Mouse (Mus musculus) erythroid progenitor cell, adult 5-6 weeks (primary cell): ENCODE measurements around the gene Adtrp. TPM values are rescaled to one million over a fixed set of nuclear protein-coding genes. Genes with fewer than 3 reads are reported as not detected.

Experiments
- ATAC-seq: replicated peaks from 2 replicates; pipeline ENCODE4 v1.8.0; 2016; ENCODE audit warnings: moderate number of reproducible peaks, mild to moderate bottlenecking, moderate TSS enrichment, inconsistent platforms; ENCODE audit not compliant: poor library complexity, low FRiP score, severe bottlenecking
- total RNA-seq, 2 experiments: library from RNA; stranded (forward) in 1 of 2; stranded (reverse) in 1 of 2; fragments of 150-400 nt in 1 of 2; fragments of 186-747, 209-891 nt in 1 of 2; gene quantifications; 2 replicates each; pipeline versions ENCODE4 v1.2.3 to v1.2.4; 2015 to 2017; ENCODE audit warnings: low replicate concordance in 2 of 2

The Adtrp gene
- total RNA-seq, 2 experiments from 2014 or later: not detected

DNA sequence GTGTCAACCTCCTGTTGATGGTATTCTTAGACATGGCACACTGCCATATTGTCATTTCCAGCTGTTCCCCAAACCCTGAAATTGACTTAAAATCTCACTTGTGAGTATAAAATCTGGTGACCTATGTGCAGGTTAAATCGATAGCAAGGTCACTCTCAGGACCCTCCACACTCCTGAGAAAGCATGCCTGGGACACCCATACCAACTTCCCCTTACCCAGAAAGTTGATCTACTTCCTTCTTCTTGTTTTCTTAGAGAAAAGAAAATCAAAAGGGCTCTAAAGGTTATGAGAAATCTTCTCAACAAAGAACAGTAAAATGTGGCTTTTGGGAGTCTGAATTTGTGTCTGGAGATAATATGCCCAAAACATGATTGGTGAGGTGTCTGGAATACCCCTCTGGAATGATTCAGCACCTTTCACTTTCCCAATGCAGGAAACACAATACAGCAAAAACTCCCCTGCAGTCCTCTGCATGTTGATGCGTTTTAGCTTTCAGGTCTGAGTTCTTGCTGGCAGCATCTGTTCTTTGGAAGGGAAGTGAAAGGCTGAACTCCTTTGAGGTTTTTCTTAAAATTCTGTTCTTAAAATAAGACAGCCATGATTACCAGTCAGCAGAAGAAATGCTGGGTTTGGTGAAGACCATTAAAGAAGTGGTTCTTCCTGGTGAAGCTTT lies 59.5 kb downstream of the Adtrp start:
- ATAC-seq: no peak

DNA sequence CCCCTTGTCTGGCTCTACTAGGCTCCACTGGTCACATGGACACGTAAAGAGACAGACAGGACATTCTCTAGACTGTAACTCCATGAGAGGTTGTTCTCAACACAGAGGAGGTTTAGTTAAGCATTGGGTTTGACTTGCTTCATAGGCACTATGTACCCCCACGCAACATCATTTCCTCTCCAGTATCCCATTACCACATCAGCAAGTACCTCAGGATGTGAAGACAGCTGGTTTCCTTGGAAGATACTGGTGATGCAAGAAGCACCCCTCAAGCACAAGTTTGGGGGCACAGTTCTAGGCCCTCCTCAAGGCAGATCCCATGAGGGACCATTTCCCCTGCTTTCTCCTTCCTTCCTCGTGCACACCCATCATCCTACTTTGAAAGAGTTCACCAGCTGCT lies 60.8 kb downstream of the Adtrp start:
- no peak for ATAC-seq

DNA sequence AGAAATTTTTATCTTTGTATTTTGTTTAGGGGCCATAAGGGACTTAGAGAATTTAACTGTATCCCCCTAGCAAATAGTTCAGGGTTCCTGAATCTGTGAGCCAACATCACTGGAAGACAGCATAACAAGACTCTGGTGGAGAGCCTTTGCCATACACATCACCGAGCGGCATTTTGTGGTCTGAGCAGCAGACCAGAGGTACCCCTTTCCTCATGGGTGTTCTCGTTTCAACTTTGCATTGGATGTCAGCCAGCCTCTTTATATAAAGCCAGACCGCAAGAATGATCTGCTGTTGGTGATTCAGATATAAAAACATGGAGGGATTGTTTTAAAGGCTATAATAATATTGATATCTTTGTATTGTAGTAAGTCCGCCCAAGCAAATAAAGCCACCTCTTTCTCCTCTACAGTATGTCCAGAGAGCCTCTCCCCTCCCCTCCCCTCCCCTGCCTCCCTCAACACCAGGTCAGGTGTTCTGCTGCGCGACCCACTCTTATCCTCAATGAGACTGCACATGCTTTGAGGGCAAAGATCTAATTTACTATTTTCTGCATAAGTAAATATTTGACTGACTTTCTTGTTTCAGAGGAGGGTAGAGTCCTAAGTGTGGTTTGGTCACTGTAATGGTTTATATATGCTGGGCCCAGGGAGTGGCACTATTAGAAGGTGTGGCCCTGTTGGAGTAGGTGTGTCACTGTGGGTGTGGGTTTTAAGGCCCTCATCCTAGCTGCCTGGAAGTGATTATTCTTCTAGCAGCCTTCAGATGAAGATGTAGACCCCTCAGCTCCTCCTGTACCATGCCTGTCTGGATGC lies 62.4 kb downstream of the Adtrp start:
- ATAC-seq: no peak

DNA sequence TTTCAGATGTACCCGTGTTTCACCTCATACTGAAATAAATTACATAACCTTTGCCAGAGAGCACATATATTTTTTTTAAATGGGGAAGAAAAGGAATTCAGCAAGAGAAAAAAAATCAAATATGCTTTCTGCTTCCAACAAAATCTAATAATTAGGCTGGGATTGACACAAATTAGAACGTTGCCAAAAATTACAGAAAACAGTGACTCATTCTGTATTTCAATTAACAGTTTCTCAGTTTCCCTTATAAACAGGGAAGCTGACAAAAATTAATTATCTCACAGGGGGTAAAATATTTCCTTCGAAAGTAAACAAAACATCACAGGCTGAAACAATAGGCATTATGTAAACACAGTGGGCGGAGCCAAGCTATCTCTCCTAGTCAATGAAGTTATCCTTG lies 67.2 kb downstream of the Adtrp start:
- no peak for ATAC-seq

DNA sequence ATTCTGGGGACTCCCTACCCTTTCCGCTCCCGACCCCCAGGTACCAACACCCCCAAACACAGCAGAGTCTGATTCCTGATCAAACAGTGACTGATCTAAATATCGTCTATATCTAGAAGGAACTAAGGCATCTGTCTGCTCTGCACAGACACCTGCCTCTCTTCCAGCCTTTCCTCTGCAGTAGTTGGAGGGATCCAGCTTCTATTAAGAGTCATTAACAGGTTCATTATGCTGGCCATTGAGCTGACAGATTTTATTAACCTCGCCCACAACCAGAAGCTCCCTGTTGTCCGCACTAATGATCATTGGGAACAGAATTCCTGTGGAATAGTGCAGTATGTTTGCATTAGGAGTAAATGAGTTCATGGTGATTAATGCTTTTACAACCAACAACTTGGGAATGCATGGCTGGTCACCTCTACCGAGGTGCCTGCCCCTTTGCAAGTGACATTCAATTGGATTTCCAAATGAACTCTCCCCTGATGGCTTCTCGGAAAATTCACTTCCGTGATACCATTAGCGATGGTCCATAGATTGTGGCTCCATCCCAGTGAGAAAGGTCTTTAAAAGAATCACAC lies 67.8 kb downstream of the Adtrp start:
- no peak for ATAC-seq

DNA sequence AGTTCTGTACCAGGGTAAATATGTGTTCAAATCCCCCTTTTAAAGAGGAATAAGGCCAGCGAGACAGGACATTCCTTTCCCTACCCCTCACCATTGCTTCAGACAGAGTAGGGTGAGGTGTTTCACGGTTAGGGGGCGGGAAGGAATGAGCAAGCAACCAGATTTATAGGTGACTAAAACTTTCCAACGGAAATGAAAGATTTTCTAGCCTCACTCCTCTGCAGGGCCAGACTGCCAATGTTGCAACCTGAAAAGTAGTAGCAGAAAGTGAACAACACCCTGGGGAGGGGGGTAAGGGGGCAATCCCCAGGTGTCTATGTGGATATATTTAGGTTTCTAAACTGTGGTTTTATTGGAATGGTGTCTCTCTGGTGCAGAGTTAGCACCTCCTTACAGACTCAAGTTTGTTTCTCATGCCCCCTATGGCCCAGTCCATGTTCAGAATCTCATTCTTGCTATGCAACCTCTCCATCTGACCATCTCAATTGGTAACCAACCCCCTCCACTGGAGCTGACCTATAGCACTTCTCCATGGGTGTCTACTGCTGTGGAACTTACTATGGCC lies 73.6 kb downstream of the Adtrp start:
- ATAC-seq: no peak

DNA sequence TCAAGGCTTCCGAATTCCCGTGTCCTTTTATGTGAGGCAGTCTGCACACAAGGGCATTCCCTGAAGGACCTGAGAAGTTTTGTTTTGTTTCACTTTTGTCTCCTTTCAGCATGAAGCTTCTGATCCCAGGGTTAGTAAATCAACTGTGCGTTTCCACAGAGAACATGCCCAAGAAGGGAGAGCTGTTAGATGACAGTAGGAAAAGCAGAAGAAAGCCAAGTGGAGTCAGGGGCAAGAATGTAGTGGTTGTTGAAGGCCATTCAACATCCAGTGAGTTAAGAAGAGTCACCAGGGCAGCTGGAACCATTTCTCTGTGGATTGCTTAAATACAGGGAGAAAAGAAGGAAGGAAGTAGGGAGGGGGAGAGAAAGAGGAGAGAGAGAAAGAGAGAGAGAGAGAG lies 76.4 kb downstream of the Adtrp start:
- ATAC-seq: no peak

DNA sequence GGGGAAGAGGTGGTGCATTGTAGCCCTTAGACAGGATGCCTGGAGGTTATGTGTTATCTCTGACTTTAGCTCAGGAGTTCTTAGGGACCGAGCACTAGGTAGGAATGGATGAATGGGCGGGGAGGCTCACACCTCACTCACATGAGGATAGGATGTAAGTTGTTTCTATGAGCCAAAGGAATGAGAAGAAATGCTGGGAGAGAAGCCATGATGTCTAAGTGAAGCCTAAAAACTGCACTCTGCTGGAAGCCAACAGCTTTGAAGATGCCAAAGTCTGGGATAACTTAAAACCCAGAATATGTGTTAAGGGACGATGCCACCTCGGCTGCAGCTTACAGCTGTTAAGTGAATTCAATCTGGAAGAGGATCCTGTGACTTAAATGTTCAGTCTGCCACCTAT lies 79.5 kb downstream of the Adtrp start:
- ATAC-seq: no peak

DNA sequence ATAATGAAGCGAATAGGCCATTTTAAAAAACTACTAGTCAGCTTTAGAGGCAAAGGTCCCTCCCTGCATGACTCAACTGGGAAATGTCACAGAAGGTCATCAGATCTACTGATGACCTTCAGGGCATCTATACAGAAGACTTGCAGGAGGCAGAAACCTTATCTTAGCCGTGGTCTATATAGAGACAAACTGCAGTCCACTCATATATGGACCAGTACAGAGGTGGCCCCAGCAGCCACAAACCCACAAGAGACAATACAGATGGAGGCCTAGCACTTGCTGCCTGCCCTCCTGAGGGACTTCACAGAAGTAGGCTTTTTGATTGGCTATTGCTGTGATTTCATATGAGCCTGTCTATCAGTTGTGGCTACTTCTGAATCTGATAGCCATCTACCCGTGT lies 85.5 kb downstream of the Adtrp start:
- ATAC-seq: no peak

DNA sequence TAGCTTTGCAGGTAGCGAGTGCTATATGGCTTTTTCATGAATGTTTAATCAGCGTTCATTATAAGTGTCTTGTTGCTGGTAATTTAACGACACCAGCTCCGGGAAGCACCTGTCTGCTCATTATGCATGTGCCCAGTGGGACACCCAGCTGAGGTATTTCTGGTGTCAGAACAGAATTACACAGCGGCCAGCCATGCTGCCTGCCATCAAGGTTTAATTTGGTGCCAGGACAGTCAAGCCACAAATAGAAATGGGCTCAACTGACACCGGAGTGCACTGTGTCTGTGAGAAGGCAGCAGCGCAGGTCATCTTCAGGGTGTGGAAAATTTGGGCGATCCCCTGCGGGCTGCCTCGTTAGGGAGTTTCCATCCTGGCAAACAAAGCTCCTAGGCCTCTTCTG lies 87.0 kb downstream of the Adtrp start:
- no peak for ATAC-seq

DNA sequence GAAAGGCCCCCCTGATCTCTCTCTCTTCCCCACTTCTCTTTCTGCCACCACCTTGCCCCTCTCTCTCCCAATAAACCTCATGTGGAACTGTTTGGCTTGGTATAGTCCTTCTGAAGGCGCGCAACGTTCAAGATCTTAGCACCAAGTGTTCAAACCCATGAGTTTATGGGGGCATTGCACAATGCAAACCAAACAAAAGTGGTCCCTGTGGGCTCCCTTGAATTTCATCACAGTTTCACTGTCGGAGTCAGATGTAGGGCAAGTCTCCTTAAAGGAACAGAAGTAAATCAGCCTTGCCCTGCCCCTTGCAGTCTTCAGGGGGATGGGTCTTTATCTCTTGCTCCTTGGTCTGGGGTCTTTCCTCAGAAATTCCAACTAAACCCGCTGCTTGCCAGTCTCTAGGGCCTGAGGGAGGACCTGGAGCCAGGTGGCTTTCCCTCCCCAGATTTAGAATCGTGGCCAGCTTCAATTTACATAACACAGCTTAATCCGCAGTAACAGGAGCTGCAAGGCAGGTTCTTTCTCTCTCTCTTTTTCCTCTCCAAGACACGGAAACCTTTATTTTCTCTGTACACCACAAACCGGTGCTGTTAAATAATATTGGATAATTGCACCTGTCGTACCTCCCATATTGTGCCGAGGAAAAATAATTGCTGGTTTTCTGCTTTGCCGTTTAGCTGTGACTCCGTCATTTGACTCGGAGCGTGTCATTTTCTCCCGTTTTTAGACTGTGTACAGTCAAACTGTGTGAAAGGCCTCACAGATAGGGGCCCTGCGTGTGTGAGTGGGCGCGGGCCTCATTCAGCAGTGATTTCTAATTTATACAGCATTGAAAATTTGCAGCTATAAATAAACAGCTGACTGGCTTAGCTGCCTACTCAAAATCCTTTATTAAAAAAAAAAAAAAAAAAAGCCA lies 88.7 kb downstream of the Adtrp start:
- no peak for ATAC-seq

DNA sequence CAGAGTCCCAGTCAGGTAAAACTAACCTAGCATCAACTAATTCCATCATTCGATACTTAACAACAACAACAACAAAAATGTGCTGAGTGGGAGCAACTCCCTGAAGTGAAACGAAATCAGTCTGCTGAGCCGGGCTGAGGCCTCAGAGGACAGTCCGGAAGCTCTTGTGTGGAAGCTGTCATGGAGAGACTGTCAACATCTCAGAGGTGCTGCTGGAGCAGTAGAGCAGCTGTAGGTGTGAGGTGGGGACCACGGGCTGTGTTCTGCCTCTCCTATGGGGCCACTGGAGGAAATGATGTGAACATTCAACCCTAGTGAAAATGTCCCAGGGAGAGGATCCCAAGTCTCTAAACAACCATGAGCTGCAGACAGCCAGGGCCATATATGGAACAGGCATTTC lies 94.4 kb downstream of the Adtrp start:
- no peak for ATAC-seq

DNA sequence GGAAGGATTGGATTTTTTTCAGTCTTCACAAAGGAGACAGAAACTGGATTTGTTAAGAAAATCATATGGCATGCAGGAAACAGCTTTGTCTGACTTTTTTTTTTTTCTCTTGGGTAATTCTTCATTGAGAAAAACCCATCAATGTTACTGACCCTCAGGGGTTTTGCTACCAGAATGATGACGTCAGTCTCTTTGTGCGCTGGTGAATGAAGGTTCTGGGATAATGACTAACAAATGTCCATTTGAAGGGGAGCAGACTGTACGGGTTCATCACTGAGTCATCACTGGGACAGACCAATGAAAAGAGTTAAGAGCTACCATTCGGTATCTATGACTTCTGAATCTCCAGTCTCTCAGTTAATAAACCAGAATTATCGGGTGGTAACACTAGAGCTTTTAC lies 97.0 kb downstream of the Adtrp start:
- no peak for ATAC-seq

DNA sequence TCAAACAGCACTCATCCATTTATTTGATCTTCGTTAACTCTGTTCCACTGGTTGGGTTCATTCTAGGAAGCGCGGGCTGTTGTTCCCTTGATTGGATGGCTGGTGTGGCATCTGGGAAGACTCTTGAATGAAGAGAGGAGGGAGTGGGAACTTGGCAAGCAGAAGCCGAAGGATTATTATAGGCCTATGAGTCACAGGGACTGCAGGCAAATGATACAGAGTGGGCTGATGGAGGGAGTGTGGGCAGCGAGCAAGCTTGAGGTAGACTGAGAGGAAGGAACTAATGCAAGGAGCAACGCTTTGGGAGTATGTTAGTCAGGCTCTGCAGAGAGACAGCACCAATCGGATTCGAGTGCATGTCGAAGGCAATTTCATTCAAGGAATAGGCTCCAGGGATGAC lies 98.6 kb downstream of the Adtrp start:
- no peak for ATAC-seq

DNA sequence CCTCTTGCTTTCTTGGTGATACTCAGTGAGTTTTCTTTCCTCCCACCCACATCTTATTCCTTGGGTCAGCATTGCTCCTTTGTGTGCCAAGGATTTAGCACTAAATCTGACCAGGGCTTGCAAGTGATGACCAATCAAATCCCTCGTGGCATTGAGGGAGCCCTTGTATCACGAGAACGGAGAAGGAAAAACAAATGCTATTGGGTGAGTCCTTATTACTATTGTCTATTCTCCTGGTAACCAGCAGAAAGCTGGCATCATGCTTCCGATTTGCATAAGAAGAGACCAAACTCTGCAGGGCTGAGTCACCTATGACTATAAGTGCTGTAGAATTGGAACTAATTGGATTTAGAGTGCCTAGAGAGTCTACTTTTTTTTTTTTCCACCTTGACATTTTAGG lies 99.8 kb downstream of the Adtrp start:
- no peak for ATAC-seq

DNA sequence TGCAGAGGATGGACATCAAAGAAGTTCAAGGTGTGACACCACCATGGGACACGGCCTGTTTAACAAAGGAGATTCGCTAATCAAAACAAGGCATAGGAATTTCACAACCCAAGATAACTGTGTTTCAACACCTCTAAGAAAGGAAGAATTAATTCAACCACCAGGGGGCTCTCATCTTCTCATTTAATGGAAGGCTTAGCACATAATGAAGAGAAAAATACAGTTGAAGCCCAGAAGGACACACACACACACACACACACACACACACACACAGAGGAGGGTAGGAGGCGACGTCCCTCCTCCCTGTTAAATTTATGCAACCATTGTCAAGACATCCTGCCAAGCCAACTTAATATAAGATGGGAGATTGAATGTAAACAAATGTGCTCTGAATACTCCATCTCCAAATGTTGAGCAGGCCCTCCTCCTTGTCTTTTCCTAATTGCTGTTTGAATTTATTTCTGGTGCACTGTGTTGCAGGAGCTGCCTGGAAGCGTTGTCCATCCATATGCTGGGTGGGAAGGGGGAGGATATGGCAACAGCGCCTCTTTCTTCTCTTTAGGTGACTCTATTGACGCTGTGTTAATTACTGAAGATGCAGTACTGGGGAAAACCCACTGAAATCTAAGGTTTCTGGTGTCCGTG lies 100.4 kb downstream of the Adtrp start:
- ATAC-seq: no peak

DNA sequence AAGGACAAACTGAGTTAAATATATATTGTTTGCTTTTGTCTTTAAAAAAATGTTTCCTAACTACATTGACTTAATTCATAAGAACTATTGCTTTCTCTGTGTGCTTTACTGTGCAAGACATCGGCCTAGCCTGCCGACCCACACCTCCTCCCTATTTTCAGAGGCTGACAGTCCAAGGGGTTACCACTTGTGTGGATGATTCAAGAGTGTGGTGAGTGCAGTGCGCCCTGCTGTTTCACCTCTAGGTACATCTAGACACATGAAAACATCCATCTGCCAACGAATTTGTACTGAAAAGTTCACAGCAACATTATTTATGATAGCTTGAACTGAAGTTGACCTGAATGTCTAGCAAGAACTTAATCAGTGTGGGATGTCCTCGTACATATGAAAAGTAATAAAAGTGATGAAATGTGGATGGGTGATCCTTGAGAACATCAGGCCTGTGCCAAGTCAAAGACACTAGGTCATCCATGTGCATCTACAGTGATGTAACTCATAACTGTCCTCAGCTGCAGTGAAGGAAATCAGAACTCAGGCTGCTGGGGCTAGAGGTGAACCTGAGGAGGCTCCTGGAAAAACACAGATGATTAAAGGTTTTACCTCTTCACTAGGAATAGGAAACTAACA lies 106.9 kb downstream of the Adtrp start:
- ATAC-seq: no peak

DNA sequence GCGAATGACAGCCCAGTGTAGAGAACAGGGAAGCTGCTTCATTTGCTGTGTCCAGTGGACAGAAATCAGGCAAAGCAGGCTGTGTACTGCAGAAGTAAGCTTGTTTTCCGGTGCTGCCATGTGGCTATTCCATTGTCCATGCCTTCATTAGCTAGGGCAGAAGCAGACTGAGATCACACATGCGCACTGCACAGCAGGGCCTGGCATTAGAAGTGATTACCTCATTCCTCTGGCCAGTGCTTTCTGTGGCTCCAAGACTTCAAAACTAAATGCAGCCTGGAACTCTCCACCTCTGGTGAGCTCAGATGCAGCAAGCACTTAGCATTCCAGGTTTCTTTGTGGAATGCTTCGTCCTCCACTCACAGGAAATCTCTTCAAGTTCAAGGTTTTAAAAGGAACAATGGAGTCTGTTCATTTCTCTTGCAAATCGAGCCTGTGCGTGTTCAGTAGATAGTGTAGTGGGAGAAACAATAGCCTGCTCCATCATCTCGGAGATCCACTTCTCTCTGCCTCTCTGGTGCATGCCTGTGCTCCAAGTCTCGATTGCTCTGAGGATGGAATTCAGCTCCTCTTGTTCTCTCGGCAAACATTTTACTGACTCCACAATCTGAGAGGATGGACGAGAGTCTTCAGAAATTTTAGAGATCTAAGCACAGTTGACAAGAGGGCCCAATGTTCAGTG lies 109.7 kb downstream of the Adtrp start:
- no peak for ATAC-seq
